Mouse (Mus musculus) neural tube, embryonic 12.5 days (tissue): ENCODE measurements at regions not wholly inside any gene's neighbourhood (a gene's known extent, or its start where the extent isn't known, plus 50 kb on each side); places are given as distances from the start of the nearest gene placed in this dataset.
A peak's percentile ranks its signal among the peaks of the same experiment; 100 is the strongest.

Source experiments
- ATAC-seq: fragments of 200-750 bp; cut with Nextera tagmentation; 2 replicates; pipeline ENCODE4 v1.8.0; 2017; ENCODE audit warnings: low read depth, mild to moderate bottlenecking, moderate TSS enrichment, moderate library complexity; ENCODE audit not compliant: low FRiP score
- H3K27ac ChIP-seq: fragments of 300-500 bp; sonication (generic); 2 replicates; pipeline ENCODE4 v1.5.1; 2016
- H3K27me3 ChIP-seq: fragments of 300-500 bp; sonication (generic); replicated peaks from 2 replicates; pipeline ENCODE4 v1.6.1; 2016; ENCODE audit warnings: mild to moderate bottlenecking
- H3K36me3 ChIP-seq: fragments of 300-500 bp; sonication (generic); 2 replicates; pipeline ENCODE4 v1.6.1; 2016; ENCODE audit warnings: mild to moderate bottlenecking
- H3K4me1 ChIP-seq: fragments of 300-500 bp; sonication (generic); 2 replicates; pipeline ENCODE4 v1.6.1; 2016
- H3K4me2 ChIP-seq: fragments of 300-500 bp; sonication (generic); replicated peaks from 2 replicates; pipeline ENCODE4 v1.6.1; 2016; ENCODE audit warnings: mild to moderate bottlenecking
- H3K4me3 ChIP-seq: fragments of 300-500 bp; sonication (generic); 2 replicates; pipeline ENCODE4 v1.5.1; 2016
- H3K9ac ChIP-seq: fragments of 300-500 bp; sonication (generic); 2 replicates; pipeline ENCODE4 v1.6.1; 2016; ENCODE audit warnings: mild to moderate bottlenecking
- H3K9me3 ChIP-seq: fragments of 300-500 bp; sonication (generic); 2 replicates; pipeline ENCODE4 v1.6.1; 2016; ENCODE audit warnings: mild to moderate bottlenecking
- WGBS: fragments of 180-500 bp; shearing (Covaris S2); methylation state at CpG from one replicate; pipeline ENCODE4 v1.1.7; 2016; 5-methylcytosine and 5-hydroxymethylcytosine counted together

- no peak overlapping the region for H3K4me2 ChIP-seq
- H3K36me3 ChIP-seq, result no peaks in the 10 kb centered on the region
- H3K27ac ChIP-seq, result no peak overlapping the region
- 87% methylated on average over 3 of the region's 3 CpGs for WGBS
- no peak for ATAC-seq
- no peak overlapping the region for H3K4me3 ChIP-seq
- H3K9ac ChIP-seq, result no peak overlapping the region
- H3K9me3 ChIP-seq, result no peaks in the 10 kb centered on the region
- no peaks in the 10 kb centered on the region for H3K4me1 ChIP-seq
- H3K27me3 ChIP-seq, result no peaks in the 10 kb centered on the region
Observed at GRCm38 (mm10) chr1:14000605-14001395, 2092.3 kb downstream of the 4930444P10Rik start.

DNA sequence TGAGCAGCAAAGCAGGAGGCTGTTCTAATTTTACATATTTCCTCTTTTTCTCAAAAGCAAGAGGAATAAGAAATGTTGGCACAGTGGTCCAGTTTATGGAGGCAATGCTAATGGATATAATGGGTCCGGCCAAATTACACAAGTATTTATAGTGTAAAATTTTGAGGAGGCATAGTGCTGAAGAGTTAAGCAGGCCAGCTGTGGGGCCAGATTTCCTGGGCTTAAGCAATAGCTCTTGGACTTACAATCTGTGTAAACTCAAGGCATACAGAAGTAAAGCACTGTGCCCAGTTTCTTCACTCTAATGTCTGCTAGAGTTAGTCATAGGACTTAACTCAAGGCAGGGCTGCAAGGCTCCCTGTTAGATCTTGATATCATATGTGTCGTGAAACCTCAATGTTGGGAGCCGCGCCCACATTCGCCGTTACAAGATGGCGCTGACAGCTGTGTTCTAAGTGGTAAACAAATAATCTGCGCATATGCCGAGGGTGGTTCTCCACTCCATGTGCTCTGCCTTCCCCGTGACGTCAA is 2094.9 kb downstream of the 4930444P10Rik start:
- Histone ChIP-seq H3K9me3 (no peaks in the 10 kb centered on the region), H3K27ac (no peak overlapping the region), H3K27me3 (no peaks in the 10 kb centered on the region), H3K36me3 (no peaks in the 10 kb centered on the region), H3K9ac (no peak overlapping the region), H3K4me2 (no peak overlapping the region), H3K4me3 (no peak overlapping the region), H3K4me1 (no peaks in the 10 kb centered on the region)
- no peak for ATAC-seq
- 95% methylated on average over 9 of the region's 11 CpGs for WGBS

- no peaks in the 10 kb centered on the region for H3K4me1 ChIP-seq
- no peaks in the 10 kb centered on the region for H3K27me3 ChIP-seq
- 91% methylated on average over 9 of the region's 9 CpGs for WGBS
- no peaks in the 10 kb centered on the region for H3K36me3 ChIP-seq
- H3K4me3 ChIP-seq, result no peak overlapping the region
- no peaks in the 10 kb centered on the region for H3K9me3 ChIP-seq
- H3K9ac ChIP-seq, result no peak overlapping the region
- no peak overlapping the region for H3K27ac ChIP-seq
- ATAC-seq, result no peak
- no peak overlapping the region for H3K4me2 ChIP-seq
Observed at GRCm38 (mm10) chr1:13993825-13994509, 2099.2 kb downstream of the 4930444P10Rik start.

- Histone ChIP-seq H3K36me3 (no peaks in the 10 kb centered on the region), H3K27ac (no peak overlapping the region), H3K4me1 (no peaks in the 10 kb centered on the region), H3K27me3 (no peaks in the 10 kb centered on the region), H3K9ac (no peak overlapping the region), H3K4me3 (no peak overlapping the region), H3K4me2 (no peak overlapping the region), H3K9me3 (no peaks in the 10 kb centered on the region)
- ATAC-seq, result peak; percentile 37; the same call in 1 of the 2 replicates
- 31% methylated on average over 9 of the region's 9 CpGs for WGBS
Observed at GRCm38 (mm10) chr1:13992978-13993377, 2100.1 kb downstream of the 4930444P10Rik start.

- Histone ChIP-seq H3K9me3 (no peaks in the 10 kb centered on the region), H3K36me3 (no peaks in the 10 kb centered on the region), H3K4me2 (no peak overlapping the region), H3K27ac (no peak overlapping the region), H3K4me1 (no peaks in the 10 kb centered on the region), H3K4me3 (no peak overlapping the region), H3K9ac (no peak overlapping the region), H3K27me3 (no peaks in the 10 kb centered on the region)
- 83% methylated on average over 3 of the region's 3 CpGs for WGBS
- no peak for ATAC-seq
Observed at GRCm38 (mm10) chr1:13989360-13989759, 2103.8 kb downstream of the 4930444P10Rik start.

GRCm38 (mm10) chr1:13984833-13985232 is 2108.3 kb downstream of the 4930444P10Rik start:
- H3K27ac ChIP-seq, result no peak overlapping the region
- no peaks in the 10 kb centered on the region for H3K4me1 ChIP-seq
- H3K4me2 ChIP-seq, result no peak overlapping the region
- no peaks in the 10 kb centered on the region for H3K36me3 ChIP-seq
- ATAC-seq, result no peak
- H3K9me3 ChIP-seq, result no peaks in the 10 kb centered on the region
- H3K4me3 ChIP-seq, result no peak overlapping the region
- H3K9ac ChIP-seq, result no peak overlapping the region
- 80% methylated on average over 2 of the region's 2 CpGs for WGBS
- no peaks in the 10 kb centered on the region for H3K27me3 ChIP-seq

DNA sequence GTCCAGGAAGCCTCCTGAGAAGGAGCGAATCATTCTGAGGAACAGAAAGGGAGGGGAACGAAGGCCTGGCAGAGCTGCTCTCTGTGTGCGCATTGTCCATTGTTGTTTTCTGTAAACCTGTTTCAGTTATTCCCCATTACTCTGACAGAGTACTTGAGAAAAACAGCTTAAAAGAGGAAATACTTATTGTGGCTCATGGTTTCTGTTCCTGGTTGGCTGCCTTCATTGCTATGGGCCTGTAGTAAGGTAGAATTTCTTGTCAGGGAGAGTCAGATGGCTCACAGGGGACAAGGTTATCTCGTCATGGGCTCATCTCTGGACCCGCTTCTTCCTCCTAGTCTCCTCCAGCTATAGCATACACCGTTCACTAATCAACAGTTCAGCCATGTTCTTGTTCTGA is 2112.9 kb downstream of the 4930444P10Rik start:
- Histone ChIP-seq H3K36me3 (no peaks in the 10 kb centered on the region), H3K4me1 (no peaks in the 10 kb centered on the region), H3K27ac (no peak overlapping the region), H3K27me3 (no peaks in the 10 kb centered on the region), H3K9ac (no peak overlapping the region), H3K4me2 (no peak overlapping the region), H3K4me3 (no peak overlapping the region), H3K9me3 (no peaks in the 10 kb centered on the region)
- 88% methylated on average over 6 of the region's 6 CpGs for WGBS
- ATAC-seq, result no peak

DNA sequence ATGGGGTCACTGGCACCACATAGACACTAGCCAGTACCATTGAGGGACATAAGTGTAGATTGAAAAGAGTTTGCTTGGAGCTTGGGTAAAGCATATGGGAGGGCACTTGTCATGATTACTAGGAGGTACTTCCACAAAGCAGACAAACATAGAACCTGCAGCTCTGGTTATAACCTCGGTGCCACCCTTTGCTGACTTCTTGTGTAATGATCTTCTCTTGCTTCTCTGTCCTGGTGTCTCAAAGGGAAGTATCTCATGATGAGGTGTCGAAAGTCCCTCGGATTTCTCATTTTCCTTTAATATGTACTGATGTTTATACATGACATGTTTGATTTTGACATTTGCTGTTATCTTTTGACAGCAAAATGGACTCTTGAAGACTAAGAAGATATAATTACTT is 2114.5 kb downstream of the 4930444P10Rik start:
- WGBS, result 95% methylated on average over 3 of the region's 3 CpGs
- H3K4me3 ChIP-seq, result no peak overlapping the region
- no peak overlapping the region for H3K9ac ChIP-seq

GRCm38 (mm10) chr1:13977207-13977606 is 2115.9 kb downstream of the 4930444P10Rik start:
- H3K4me1 ChIP-seq, result no peaks in the 10 kb centered on the region
- no peak overlapping the region for H3K4me2 ChIP-seq
- H3K9ac ChIP-seq, result no peak overlapping the region
- no peaks in the 10 kb centered on the region for H3K36me3 ChIP-seq
- no peak for ATAC-seq
- no peaks in the 10 kb centered on the region for H3K9me3 ChIP-seq
- WGBS, result 90% methylated on average over 1 of the region's 1 CpGs
- H3K27me3 ChIP-seq, result no peaks in the 10 kb centered on the region
- no peak overlapping the region for H3K4me3 ChIP-seq
- no peak overlapping the region for H3K27ac ChIP-seq

More for the DNA sequence above, 2114.5 kb downstream of the 4930444P10Rik start:
- Histone ChIP-seq H3K27ac (no peak overlapping the region), H3K9me3 (no peaks in the 10 kb centered on the region), H3K4me2 (no peak overlapping the region), H3K36me3 (no peaks in the 10 kb centered on the region), H3K27me3 (no peaks in the 10 kb centered on the region), H3K4me1 (no peaks in the 10 kb centered on the region)
- ATAC-seq, result no peak

DNA sequence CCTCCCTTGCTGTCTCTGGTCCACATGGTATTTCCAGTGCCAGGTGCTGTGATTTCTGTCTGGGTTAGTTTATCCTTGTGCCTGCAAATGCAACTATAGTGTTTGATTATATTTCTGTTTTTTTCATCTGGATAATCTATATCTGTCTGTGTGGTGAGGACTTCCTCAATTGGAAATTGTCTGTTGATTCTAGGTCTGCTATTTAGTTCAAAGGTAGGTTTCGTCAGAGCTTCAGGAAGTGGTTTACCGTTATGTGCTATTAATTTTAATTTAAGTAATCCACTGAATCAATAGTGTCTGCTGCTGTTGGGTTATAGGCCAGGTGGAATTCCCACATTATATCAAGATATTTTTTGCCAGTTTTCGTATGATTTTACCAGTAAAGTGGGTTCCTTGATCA is 2143.9 kb downstream of the 4930444P10Rik start:
- Histone ChIP-seq H3K4me3 (no peak overlapping the region), H3K27me3 (no peaks in the 10 kb centered on the region), H3K4me2 (no peak overlapping the region), H3K9me3 (no peaks in the 10 kb centered on the region), H3K9ac (no peak overlapping the region), H3K4me1 (no peaks in the 10 kb centered on the region), H3K36me3 (no peaks in the 10 kb centered on the region), H3K27ac (no peak overlapping the region)
- WGBS, result 92% methylated on average over 3 of the region's 3 CpGs
- ATAC-seq, result no peak

DNA sequence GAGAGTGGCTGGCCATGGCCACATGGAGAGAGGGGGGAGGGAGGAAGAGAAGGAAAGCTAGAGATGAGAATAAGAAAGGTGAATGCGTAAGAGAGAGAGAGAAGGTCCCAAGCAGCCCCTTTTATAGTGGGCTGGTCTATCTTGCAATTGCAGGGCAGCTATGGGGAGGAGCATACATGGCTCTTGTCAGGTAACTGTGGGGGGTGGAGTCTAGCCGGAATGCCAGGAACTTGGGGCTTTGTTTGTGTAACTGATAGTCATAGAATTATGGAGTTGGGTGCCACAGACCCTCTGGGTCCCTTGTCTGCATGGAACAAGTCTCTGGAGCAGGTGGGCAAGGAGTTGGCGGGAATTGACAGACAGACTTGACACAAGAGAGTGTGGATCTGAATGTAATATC is 2151.8 kb downstream of the 4930444P10Rik start:
- H3K4me2 ChIP-seq, result no peak overlapping the region
- ATAC-seq, result no peak
- H3K27me3 ChIP-seq, result peaks cover 7% of the 10 kb centered on the region; the same call in 1 of the 2 replicates
- H3K36me3 ChIP-seq, result no peaks in the 10 kb centered on the region
- H3K27ac ChIP-seq, result no peak overlapping the region
- 0 out of 2 replicates have a peak, but pooled peaks cover 7% of the 10 kb centered on the region for H3K9me3 ChIP-seq
- no peak overlapping the region for H3K9ac ChIP-seq
- no peak overlapping the region for H3K4me3 ChIP-seq
- no peaks in the 10 kb centered on the region for H3K4me1 ChIP-seq
- WGBS, result 92% methylated on average over 3 of the region's 3 CpGs

GRCm38 (mm10) chr1:13938344-13938743 is 2154.8 kb downstream of the 4930444P10Rik start:
- Histone ChIP-seq H3K9ac (no peak overlapping the region), H3K4me2 (no peak overlapping the region), H3K9me3 (0 out of 2 replicates have a peak, but pooled peaks cover 7% of the 10 kb centered on the region), H3K27me3 (peaks cover 9% of the 10 kb centered on the region; the same call in 1 of the 2 replicates), H3K4me3 (no peak overlapping the region), H3K36me3 (no peaks in the 10 kb centered on the region), H3K27ac (no peak overlapping the region), H3K4me1 (peaks cover 5% of the 10 kb centered on the region; the same call in 1 of the 2 replicates)
- ATAC-seq, result no peak
